Mouse (Mus musculus) neural tube, embryonic 13.5 days (tissue): ENCODE results near the gene Klf3. TPM values are rescaled to one million over a fixed set of nuclear protein-coding genes. Genes with fewer than 3 reads are reported as not detected.
A peak's percentile ranks its signal among the peaks of the same experiment; 100 is the strongest.

Experiments used
- ATAC-seq: fragments of 200-750 bp; cut with Nextera tagmentation; 2 replicates; pipeline ENCODE4 v1.8.0; 2017; ENCODE audit warnings: low read depth, mild to moderate bottlenecking, moderate TSS enrichment, moderate library complexity
- H3K27ac ChIP-seq: fragments of 300-500 bp; sonication (generic); replicated peaks from 2 replicates; pipeline ENCODE4 v1.5.1; 2015; ENCODE audit warnings: moderate library complexity, mild to moderate bottlenecking, inconsistent platforms
- H3K27me3 ChIP-seq: fragments of 300-500 bp; sonication (generic); 2 replicates; pipeline ENCODE4 v1.6.1; 2015; ENCODE audit warnings: mild to moderate bottlenecking, inconsistent platforms
- H3K36me3 ChIP-seq: fragments of 300-500 bp; sonication (generic); 2 replicates; pipeline ENCODE4 v1.6.1; 2015; ENCODE audit warnings: mild to moderate bottlenecking, inconsistent platforms
- H3K4me1 ChIP-seq: fragments of 300-500 bp; sonication (generic); replicated peaks from 2 replicates; pipeline ENCODE4 v1.6.1; 2015; ENCODE audit warnings: inconsistent platforms
- H3K4me2 ChIP-seq: fragments of 300-500 bp; sonication (generic); 2 replicates; pipeline ENCODE4 v1.6.1; 2015; ENCODE audit warnings: inconsistent platforms, mild to moderate bottlenecking, moderate library complexity
- H3K4me3 ChIP-seq: fragments of 300-500 bp; sonication (generic); 2 replicates; pipeline ENCODE4 v1.5.1; 2015; ENCODE audit warnings: mild to moderate bottlenecking, inconsistent platforms
- H3K9ac ChIP-seq: fragments of 300-500 bp; sonication (generic); 2 replicates; pipeline ENCODE4 v1.6.1; 2015; ENCODE audit warnings: moderate library complexity, mild to moderate bottlenecking, inconsistent platforms
- H3K9me3 ChIP-seq: fragments of 300-500 bp; sonication (generic); 2 replicates; pipeline ENCODE4 v1.6.1; 2016; ENCODE audit warnings: inconsistent platforms
- WGBS: fragments of 180-500 bp; shearing (Covaris S2); methylation state at CpG from one replicate; pipeline ENCODE4 v1.1.7; 2015; 5-methylcytosine and 5-hydroxymethylcytosine counted together
- polyA plus RNA-seq: library from polyadenylated mRNA; unstranded; fragments of >200 nt; fragmentation: Nextera tagmentation; extraction: Ambion mirVana; gene quantifications from 2 replicates; pipeline ENCODE4 v1.2.1, GENCODE M21; 2015

The Klf3 gene
- polyA plus RNA-seq, 1 experiment from 2014 or later, result 23.8 TPM

DNA sequence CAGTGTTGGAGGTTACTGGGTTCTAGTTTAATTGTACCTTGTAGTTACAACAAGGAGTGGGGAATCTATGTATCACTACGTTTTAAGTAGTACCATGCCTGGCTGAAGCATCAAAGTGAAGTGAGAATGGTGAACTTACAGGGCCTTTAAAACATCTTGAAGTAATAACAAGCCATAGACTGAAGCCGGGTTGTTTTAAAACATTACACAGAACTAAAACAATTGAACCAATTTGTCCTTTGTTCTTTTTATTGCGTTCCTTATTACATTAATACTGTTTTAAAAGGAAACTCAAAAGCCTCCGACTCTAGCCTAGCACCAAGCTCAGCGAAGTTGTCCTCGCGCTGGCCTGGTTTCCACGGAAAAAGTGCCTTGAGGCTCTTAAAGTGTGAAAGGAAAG, 1.0 kb upstream of the Klf3 start:
- 3% methylated on average over 8 of the region's 8 CpGs for WGBS
- H3K36me3 ChIP-seq, result no peaks in the 10 kb centered on the region
- H3K27ac ChIP-seq, result peak overlapping the region; percentile 93
- no peaks in the 10 kb centered on the region for H3K27me3 ChIP-seq
- no peak for ATAC-seq
- peak overlapping the region; percentile 79 for H3K4me3 ChIP-seq
- 0 out of 2 replicates have a peak, but pooled peaks cover 4% of the 10 kb centered on the region for H3K9me3 ChIP-seq
- peak overlapping the region; percentile 88 for H3K4me2 ChIP-seq
- peak overlapping the region; percentile 88 for H3K9ac ChIP-seq
- peaks cover 24% of the 10 kb centered on the region for H3K4me1 ChIP-seq

DNA sequence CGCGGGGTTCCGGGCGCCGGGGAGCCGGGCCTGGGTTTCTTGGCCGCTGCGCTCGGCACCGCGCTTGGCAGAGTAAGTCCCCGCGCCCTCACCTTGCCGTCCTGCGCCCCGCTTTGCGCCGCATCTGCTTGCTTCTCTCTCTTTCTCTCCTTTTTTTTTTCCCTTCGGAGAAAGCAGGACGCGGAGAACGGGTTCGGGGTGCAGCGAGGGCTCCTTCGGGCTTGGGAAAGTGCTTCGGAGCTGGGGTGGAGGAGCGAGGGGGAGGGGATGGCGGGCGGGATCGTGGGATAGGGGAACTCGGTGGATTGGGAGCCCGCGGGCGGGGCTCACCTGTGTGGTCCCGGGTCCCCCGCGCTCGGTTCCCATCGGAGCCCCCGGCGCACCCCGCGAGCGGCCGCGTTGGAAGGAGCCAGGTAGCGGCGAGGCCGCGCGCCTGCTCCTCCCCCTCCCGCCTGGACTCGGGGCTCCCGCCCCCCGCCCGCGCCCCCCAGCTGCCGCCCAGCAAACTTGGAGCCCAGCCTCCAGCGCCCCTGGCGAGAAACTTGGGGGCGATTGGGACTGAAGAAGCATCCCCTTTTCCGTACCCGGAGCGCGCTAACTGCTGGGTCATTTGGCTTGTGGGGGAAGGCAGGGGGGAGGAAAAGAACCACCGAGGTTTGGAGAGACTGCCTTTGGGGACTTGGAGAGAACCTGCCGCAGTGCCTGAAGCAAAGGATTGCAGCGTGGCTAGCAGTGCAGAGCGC, 703 bp downstream of the Klf3 start:
- Histone ChIP-seq H3K27me3 (no peaks in the 10 kb centered on the region), H3K4me2 (peak overlapping the region; percentile 88), H3K36me3 (no peaks in the 10 kb centered on the region), H3K9ac (peak overlapping the region; percentile 88), H3K27ac (peak overlapping the region; percentile 93), H3K4me3 (peak overlapping the region; percentile 79), H3K9me3 (0 out of 2 replicates have a peak, but pooled peaks cover 4% of the 10 kb centered on the region), H3K4me1 (peaks cover 37% of the 10 kb centered on the region)
- peak; percentile 42 for ATAC-seq
- under 1% methylated on average over 53 of the region's 69 CpGs for WGBS

DNA sequence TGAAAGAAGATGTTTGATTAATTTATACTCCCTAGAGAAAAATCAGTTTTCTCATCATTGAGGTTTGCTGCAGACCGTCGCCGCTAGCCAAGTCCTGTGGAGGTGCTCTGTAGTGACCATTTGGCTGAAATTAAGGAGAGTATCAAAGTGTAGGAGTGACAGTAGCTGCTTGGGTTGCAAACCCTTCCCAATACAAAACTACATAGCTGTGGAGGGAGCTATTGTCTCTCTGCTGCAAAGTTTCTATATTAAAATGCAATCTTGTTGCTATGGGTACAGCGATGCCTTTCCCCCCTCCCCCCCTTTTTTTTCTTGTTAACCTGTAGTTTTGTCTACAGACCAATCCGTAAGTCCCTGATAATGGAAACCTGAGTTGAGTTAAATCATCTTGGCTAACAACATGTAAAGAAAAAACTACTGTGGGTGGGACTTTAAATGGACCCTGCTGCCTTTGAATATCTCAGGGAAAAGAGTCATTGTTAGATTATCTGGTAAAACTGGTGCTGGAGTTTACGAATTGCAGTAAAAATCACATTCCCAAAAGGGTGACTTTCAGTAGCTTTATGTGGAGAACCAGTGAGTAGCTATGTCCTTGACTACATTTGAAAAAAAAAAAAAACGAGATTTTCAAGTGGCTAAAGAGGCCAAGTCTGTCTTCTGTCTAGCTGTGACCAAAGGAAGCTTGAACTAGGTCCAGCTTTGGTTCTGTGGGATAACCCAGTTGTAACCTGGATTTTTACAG, 2.1 kb downstream of the Klf3 start:
- H3K4me3 ChIP-seq, result peak overlapping the region; percentile 79
- peak overlapping the region; percentile 88 for H3K4me2 ChIP-seq
- 6% methylated on average over 7 of the region's 7 CpGs for WGBS
- no peaks in the 10 kb centered on the region for H3K9me3 ChIP-seq
- no peaks in the 10 kb centered on the region for H3K36me3 ChIP-seq
- no peaks in the 10 kb centered on the region for H3K27me3 ChIP-seq
- no peak for ATAC-seq
- H3K9ac ChIP-seq, result peak overlapping the region; percentile 64
- peaks cover 50% of the 10 kb centered on the region for H3K4me1 ChIP-seq
- peak overlapping the region; percentile 80 for H3K27ac ChIP-seq

DNA sequence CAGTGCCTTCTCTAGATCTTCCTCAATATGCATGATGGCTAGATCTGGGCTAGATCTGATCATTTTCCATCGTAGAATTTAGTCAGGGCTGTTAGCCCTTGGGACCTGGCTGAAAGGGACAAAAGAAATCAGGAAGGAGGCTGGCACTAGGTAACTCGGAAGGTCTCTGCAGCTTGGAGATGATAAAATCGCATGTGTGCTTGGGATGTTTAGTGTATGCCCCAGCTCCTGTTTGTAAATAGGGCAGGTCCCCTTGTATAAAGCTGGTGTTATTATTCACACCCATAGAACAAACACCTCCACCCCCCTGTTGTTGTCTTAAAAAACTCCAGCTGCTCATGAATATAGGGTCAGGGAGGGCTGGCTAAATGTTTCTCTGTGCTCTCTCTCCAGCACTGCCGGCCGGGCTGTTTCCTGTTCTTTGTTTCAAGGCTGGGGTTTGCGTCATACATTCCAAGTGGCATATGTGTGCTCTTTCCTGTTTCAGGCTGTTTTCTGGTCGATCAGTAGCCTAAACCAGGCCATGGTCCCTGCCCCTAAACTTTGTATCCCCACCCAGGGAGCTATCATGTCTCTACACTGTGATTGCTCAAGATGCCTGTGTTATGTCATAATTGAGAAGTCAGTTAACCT, 2.8 kb downstream of the Klf3 start:
- Histone ChIP-seq H3K27me3 (no peaks in the 10 kb centered on the region), H3K4me1 (peaks cover 57% of the 10 kb centered on the region), H3K36me3 (no peaks in the 10 kb centered on the region), H3K4me2 (peak overlapping the region; percentile 88), H3K9me3 (no peaks in the 10 kb centered on the region), H3K27ac (peak overlapping the region; percentile 80), H3K4me3 (peak overlapping the region; percentile 79), H3K9ac (peak overlapping the region; percentile 64)
- no peak for ATAC-seq
- 0% methylated on average over 7 of the region's 7 CpGs for WGBS

DNA sequence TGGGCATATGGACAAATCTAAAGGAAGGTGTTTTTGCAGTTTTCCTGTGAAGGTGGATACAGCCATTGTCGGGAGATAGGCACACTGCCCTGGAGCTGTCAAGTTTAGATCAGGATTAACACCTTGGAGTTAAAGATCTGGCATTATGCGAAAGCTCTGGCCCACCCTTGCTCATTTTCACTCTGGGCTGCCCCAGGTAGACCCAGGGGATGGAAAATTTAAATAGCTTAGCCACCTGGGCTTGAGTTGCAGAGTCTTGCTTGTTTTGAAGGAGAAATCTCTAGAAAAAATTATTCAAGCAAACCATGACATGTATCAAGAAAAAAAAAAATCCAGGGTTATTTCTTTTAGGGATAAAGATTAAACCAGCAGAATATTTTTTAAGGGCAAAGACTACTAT, 3.4 kb downstream of the Klf3 start:
- Histone ChIP-seq H3K4me1 (peaks cover 63% of the 10 kb centered on the region), H3K27ac (peak overlapping the region; percentile 80), H3K4me3 (no peak overlapping the region), H3K9ac (peak overlapping the region; percentile 64), H3K27me3 (no peaks in the 10 kb centered on the region), H3K4me2 (peak overlapping the region; percentile 88), H3K9me3 (no peaks in the 10 kb centered on the region), H3K36me3 (no peaks in the 10 kb centered on the region)
- 37% methylated on average over 2 of the region's 2 CpGs for WGBS
- ATAC-seq, result no peak

DNA sequence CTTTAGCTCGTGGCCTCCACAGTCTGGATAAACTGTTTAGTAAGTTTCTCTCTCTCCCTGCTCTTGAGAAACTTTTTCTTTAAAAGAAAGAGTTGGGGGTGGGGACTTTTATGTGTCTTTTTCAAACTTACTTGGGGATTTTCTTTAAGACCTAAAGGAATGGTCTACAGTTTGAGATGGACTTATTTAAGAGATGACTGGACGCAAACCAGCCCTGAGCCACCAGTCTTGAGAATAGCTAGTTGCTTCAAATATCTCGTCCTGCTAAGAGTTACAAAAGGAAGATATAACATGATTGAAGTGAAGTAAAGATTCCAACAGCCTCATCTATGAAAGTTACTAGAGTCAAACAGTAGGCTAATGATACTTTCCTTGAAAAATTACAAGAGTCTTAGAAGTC, 4.0 kb downstream of the Klf3 start:
- ATAC-seq, result no peak
- Histone ChIP-seq H3K4me1 (peaks cover 68% of the 10 kb centered on the region), H3K36me3 (no peaks in the 10 kb centered on the region), H3K27ac (no peak overlapping the region), H3K27me3 (no peaks in the 10 kb centered on the region), H3K9me3 (no peaks in the 10 kb centered on the region), H3K4me2 (no peak overlapping the region), H3K9ac (no peak overlapping the region), H3K4me3 (no peak overlapping the region)
- WGBS, result 87% methylated on average over 3 of the region's 3 CpGs

DNA sequence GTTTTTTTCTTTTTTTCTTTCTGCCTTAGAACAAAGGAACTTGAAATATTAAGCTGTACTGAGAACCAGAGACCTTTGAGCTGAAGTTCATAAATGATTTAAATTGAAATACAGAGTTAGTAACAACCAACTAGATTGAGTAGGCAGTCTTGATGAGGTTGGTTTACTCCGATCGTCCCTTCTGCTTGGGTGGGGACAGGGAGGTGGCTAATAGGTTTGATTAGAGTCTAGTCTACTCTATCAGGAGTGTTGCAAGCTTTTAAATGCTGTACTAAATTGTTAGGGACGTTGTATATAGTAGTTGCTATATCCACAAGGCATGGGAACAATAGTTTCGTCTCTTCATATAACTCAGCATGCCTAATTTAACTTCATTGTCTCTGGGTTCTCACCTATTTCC, 4.4 kb downstream of the Klf3 start:
- Histone ChIP-seq H3K27me3 (no peaks in the 10 kb centered on the region), H3K27ac (peak overlapping the region; percentile 9; the same call in 1 of the 2 replicates), H3K4me1 (peaks cover 69% of the 10 kb centered on the region), H3K9ac (no peak overlapping the region), H3K9me3 (no peaks in the 10 kb centered on the region), H3K36me3 (no peaks in the 10 kb centered on the region), H3K4me3 (no peak overlapping the region), H3K4me2 (peak overlapping the region; percentile 28)
- ATAC-seq, result no peak
- WGBS, result 56% methylated on average over 4 of the region's 4 CpGs

DNA sequence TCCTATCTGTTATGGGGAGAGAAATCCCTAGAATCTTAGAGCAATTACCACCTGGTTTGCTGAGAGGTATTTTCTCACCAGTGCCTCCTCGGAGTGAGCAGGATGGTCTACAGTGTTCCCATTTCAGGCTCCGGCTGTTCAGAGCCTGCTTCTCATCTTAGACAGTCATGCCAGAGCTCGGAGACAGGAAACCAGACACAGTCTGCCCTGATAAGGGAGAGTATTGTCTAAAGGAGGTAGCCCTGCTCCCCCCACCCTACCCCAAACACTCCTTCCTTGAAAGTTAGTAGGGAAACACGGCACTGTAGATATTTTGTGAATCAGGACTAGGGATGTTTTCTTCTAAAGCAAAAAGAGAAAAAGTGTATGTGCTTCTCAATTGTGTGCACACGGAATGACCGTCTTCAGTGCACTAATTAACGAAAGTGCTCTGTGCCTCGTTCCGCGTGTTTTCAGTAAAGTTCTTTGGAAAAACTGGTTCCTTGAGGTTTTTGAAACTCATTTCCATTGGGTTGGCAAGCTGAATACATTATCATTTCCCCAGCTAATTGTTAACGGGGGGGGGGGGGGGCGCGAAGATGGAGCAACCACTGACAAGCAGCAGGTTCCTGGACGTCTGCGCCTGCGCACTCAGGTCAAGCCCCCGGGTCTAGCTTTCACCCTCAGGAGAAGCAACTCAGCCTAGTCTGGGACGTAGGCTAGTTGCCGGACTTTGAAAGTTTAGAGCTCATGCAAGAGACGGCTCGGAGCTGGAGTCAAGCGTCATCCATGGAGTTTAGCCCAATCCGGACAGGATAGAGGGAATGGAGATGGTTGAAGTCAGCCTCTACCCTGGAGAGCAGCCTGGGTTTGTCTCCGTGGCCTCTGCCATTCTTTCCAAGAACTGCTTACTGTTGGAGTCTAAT, 5.2 kb downstream of the Klf3 start:
- Histone ChIP-seq H3K9me3 (no peaks in the 10 kb centered on the region), H3K9ac (no peak overlapping the region), H3K27me3 (no peaks in the 10 kb centered on the region), H3K36me3 (no peaks in the 10 kb centered on the region), H3K4me2 (peak overlapping the region; percentile 28), H3K4me3 (no peak overlapping the region), H3K27ac (peak overlapping the region; percentile 9; the same call in 1 of the 2 replicates), H3K4me1 (peaks cover 77% of the 10 kb centered on the region)
- no peak for ATAC-seq
- 70% methylated on average over 24 of the region's 24 CpGs for WGBS

DNA sequence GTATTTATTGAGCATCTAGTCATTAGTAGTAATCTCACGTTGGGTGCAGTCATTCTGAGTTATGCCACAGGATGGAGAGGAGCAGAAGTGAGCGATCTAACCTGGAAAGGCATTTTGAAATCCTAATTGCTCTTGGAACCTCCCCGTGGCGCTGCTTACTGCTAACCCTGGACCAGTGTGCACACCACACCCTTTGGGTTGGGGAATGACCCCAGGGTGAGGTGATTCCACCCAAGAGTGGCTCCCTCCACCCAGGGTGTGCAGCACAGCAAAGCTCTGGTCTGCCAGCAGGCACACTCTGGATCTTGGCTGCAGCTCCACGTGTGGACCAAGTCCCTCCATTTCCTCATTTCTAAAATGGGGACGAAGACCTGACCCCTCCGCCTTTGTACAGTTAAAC, 6.1 kb downstream of the Klf3 start:
- Histone ChIP-seq H3K9me3 (no peaks in the 10 kb centered on the region), H3K9ac (no peak overlapping the region), H3K4me3 (no peak overlapping the region), H3K27ac (no peak overlapping the region), H3K36me3 (no peaks in the 10 kb centered on the region), H3K4me1 (peaks cover 77% of the 10 kb centered on the region), H3K27me3 (no peaks in the 10 kb centered on the region), H3K4me2 (no peak overlapping the region)
- no peak for ATAC-seq
- WGBS, result 86% methylated on average over 7 of the region's 7 CpGs

DNA sequence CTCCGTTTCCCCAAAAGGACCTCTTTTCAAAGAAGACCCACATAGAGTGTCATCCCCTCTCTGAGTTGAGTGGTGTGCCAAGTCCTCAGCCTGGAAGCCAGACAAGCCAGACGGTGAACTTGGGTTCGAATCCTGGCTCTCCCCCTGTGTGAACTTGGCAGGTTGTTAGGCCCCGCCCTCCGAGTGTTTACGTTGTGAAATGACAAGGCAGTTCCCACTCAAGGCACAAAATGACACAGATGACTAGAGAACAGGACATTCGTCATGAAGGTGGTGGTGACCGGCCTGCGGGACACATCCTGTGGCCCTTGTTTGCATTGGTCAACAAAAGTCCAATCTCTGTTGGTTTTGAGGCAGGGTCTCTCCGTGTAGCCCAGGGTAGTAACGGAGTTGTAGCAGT, 6.7 kb downstream of the Klf3 start:
- peak overlapping the region; percentile 76; the same call in 1 of the 2 replicates for H3K27ac ChIP-seq
- WGBS, result 90% methylated on average over 11 of the region's 11 CpGs
- H3K9me3 ChIP-seq, result no peaks in the 10 kb centered on the region
- H3K4me2 ChIP-seq, result no peak overlapping the region
- peaks cover 75% of the 10 kb centered on the region for H3K4me1 ChIP-seq
- no peaks in the 10 kb centered on the region for H3K27me3 ChIP-seq
- no peak overlapping the region for H3K9ac ChIP-seq
- no peaks in the 10 kb centered on the region for H3K36me3 ChIP-seq
- no peak for ATAC-seq
- no peak overlapping the region for H3K4me3 ChIP-seq

DNA sequence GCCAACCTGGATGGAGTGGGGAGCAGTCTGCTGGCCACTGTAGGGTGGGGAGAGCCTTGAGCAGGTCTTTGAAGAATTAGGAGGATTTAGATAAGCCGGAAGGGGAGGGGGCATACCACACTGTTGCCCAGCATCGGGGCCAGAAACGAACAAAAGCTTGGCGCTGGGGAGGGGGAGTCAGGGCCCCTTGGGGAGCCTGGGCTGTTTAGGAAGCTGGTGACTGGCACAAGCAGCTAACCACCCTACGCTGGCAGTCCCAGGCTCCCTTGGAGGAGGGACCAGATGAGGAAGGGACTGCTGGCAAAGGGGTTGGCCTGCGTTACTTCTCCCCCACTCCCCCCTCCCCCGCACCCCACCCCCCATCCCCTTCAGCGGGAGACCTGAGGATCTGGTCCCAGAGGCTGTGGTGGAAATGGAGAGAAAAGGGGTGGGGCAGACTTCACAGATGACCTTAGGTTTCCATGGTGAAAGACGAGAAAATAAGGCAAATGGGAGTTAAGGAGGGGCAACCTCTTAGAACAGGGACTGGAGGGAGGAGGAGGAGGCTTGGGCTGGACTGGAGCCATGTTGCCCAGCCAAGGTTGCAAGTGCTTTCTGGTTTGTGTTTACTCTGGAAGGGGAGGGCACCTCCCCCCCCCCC, 7.8 kb downstream of the Klf3 start:
- peak; percentile 85 for ATAC-seq
- WGBS, result 4% methylated on average over 9 of the region's 9 CpGs
- Histone ChIP-seq H3K9me3 (no peaks in the 10 kb centered on the region), H3K36me3 (no peaks in the 10 kb centered on the region), H3K27ac (peak overlapping the region; percentile 76), H3K4me2 (peak overlapping the region; percentile 36), H3K4me3 (no peak overlapping the region), H3K9ac (peak overlapping the region; percentile 47; the same call in 1 of the 2 replicates), H3K27me3 (no peaks in the 10 kb centered on the region), H3K4me1 (peaks cover 64% of the 10 kb centered on the region)
